Mouse (Mus musculus): Measurements from ENCODE around the gene Prkd2.
A peak's percentile ranks its signal among the peaks of the same experiment; 100 is the strongest.

Prkd2 gene

GRCm38 (mm10) chr7:16826571-16826970, 16.1 kb upstream of the Prkd2 start:
- no peak for DNase-seq (ENCODE audit: low spot score in 2 of 2)

- no peak for DNase-seq (ENCODE audit: low spot score in 2 of 2)
Measured at GRCm38 (mm10) chr7:16827274-16827673, 15.4 kb upstream of the Prkd2 start.

GRCm38 (mm10) chr7:16830449-16830848, 12.3 kb upstream of the Prkd2 start:
- no peak for DNase-seq (ENCODE audit: low spot score in 2 of 2)

- DNase-seq (ENCODE audit: low spot score in 2 of 2): no peak
Measured at GRCm38 (mm10) chr7:16837916-16838803, 4.5 kb upstream of the Prkd2 start.

- no peak for DNase-seq (ENCODE audit: low spot score in 2 of 2)
Measured at GRCm38 (mm10) chr7:16838804-16839426, 3.8 kb upstream of the Prkd2 start.

- DNase-seq (ENCODE audit: low spot score in 2 of 2): no peak
Measured at GRCm38 (mm10) chr7:16839427-16840108, 3.1 kb upstream of the Prkd2 start.

GRCm38 (mm10) chr7:16840109-16840491, 2.6 kb upstream of the Prkd2 start:
- no peak for DNase-seq (ENCODE audit: low spot score in 2 of 2)

- no peak for DNase-seq (ENCODE audit: low spot score in 2 of 2)
Measured at GRCm38 (mm10) chr7:16841078-16841477, 1.6 kb upstream of the Prkd2 start.

GRCm38 (mm10) chr7:16841561-16842560, 841 bp upstream of the Prkd2 start:
- no peak for DNase-seq (ENCODE audit: low spot score in 2 of 2)

GRCm38 (mm10) chr7:16843441-16844171, 904 bp downstream of the Prkd2 start:
- peak; percentile 58 to 62 for DNase-seq (ENCODE audit: low spot score in 2 of 2)

- DNase-seq (ENCODE audit: low spot score in 2 of 2): no peak
Measured at GRCm38 (mm10) chr7:16844696-16845071, 2.0 kb downstream of the Prkd2 start.

- DNase-seq (ENCODE audit: low spot score in 2 of 2): no peak
Measured at GRCm38 (mm10) chr7:16845072-16845819, 2.5 kb downstream of the Prkd2 start.

GRCm38 (mm10) chr7:16845820-16846167, 3.1 kb downstream of the Prkd2 start:
- DNase-seq (ENCODE audit: low spot score in 2 of 2): no peak

GRCm38 (mm10) chr7:16846775-16847174, 4.1 kb downstream of the Prkd2 start:
- DNase-seq (ENCODE audit: low spot score in 2 of 2): no peak

GRCm38 (mm10) chr7:16847507-16847906, 4.8 kb downstream of the Prkd2 start:
- no peak for DNase-seq (ENCODE audit: low spot score in 2 of 2)

GRCm38 (mm10) chr7:16848579-16848978, 5.9 kb downstream of the Prkd2 start:
- no peak for DNase-seq (ENCODE audit: low spot score in 2 of 2)

- DNase-seq (ENCODE audit: low spot score in 2 of 2): no peak
Measured at GRCm38 (mm10) chr7:16851636-16852035, 8.9 kb downstream of the Prkd2 start.

- DNase-seq (ENCODE audit: low spot score in 2 of 2): no peak
Measured at GRCm38 (mm10) chr7:16853302-16853831, 10.7 kb downstream of the Prkd2 start.

GRCm38 (mm10) chr7:16858336-16858735, 15.6 kb downstream of the Prkd2 start:
- no peak for DNase-seq (ENCODE audit: low spot score in 2 of 2)
